Mouse (Mus musculus) cortical plate, adult 2 months (tissue): ENCODE data around the gene Pla2g4a. TPM values are rescaled to one million over a fixed set of nuclear protein-coding genes. Genes with fewer than 3 reads are reported as not detected.

Source experiments
- H3K27ac ChIP-seq: fragments of 200-500 bp; 2 replicates; pipeline ENCODE4 v1.5.1; 2012; ENCODE audit warnings: low read length, control low read depth, inconsistent platforms; ENCODE audit not compliant: insufficient read depth
- H3K4me1 ChIP-seq: fragments of 200-500 bp; 2 replicates; pipeline ENCODE4 v1.6.1; 2011; ENCODE audit warnings: low read length; ENCODE audit not compliant: control insufficient read depth, insufficient read depth
- H3K4me3 ChIP-seq: fragments of 200-500 bp; 2 replicates; pipeline ENCODE4 v1.5.1; 2011; ENCODE audit warnings: mild to moderate bottlenecking, low read length, control low read depth; ENCODE audit not compliant: insufficient read depth
- CTCF ChIP-seq: fragments of 200-500 bp; IDR thresholded peaks from 2 replicates; pipeline ENCODE4 v1.5.1; 2011; ENCODE audit warnings: mild to moderate bottlenecking, control low read depth, low read length; ENCODE audit not compliant: insufficient read depth; ENCODE audit errors: extremely low read depth
- POLR2A ChIP-seq: fragments of 200-500 bp; IDR thresholded peaks from 2 replicates; pipeline ENCODE4 v1.6.1; 2011; ENCODE audit warnings: mild to moderate bottlenecking, low read length, control low read depth; ENCODE audit not compliant: insufficient read depth; ENCODE audit errors: extremely low read depth
- polyA plus RNA-seq: library from polyadenylated mRNA; depleted of rRNA; stranded (reverse); fragments of >200 nt; gene quantifications from 2 replicates; pipeline ENCODE4 v1.2.3, GENCODE M21; 2012

The Pla2g4a gene
- polyA plus RNA-seq, 1 experiment: 4.6 TPM

DNA sequence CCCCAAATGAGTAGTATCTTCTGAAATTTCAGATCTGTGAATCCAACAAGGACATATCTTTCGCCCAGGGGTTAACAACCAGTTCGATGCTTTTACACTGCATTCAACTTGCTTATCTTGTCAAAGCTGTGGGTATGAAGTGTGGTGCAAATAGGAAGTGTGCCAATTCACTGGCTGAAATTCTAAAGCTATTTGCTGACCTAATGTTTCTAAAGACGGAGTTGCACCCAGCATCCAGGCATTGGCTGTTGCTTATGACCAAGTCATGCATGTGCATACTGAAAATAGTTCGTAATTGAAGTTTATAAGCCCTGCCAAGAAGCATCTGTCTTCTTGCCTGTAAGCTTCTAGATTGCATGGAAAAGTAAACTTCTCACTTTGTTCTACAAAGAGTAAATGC is 5.6 kb downstream of the Pla2g4a start:
- Histone ChIP-seq H3K4me3 (no peak overlapping the region), H3K27ac (no peak overlapping the region), H3K4me1 (no peaks in the 10 kb centered on the region)
- TF ChIP-seq POLR2A: no peak
- TF ChIP-seq CTCF: no peak

DNA sequence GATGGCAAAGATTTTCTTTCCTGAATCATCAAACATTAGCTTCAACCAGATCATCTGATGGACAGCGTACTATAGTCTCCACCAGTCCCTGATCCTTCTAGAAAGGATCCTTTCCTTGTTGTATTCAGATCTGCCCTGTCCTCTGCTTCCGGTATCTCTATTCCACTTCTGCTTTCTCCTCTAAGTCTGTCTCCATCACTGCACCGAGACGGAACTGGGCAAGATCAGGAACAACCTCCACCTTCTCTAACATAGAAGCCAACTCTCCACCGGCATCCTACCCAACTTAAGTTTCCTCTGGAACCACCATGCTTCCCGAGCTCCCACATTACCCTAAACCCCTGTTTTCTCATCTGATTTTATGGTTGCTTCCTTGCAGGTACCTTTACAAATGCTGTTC is 7.1 kb downstream of the Pla2g4a start:
- Histone ChIP-seq H3K27ac (no peak overlapping the region), H3K4me3 (no peak overlapping the region), H3K4me1 (no peaks in the 10 kb centered on the region)
- no peak for TF ChIP-seq POLR2A
- TF ChIP-seq CTCF: no peak

DNA sequence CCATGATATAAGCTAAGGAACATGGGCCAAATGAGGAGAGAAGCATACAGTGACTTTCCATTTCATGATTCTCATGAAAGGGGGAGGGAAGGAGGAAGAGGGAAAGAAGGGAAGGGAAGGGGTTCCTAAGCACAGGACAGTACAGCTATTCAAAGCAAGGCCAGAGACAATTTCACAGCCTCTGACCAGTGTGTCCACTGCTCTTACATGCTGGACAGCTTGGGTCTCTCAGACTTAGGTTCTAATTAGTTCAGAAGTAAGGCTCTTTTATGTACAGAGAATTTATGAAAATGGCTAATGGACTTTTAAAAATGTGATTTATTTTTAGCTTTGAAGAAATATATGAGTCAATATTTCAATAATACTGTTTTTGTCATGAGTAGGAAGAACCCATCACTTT is 9.0 kb downstream of the Pla2g4a start:
- TF ChIP-seq POLR2A (no peak), CTCF (no peak)
- H3K4me1 ChIP-seq: no peaks in the 10 kb centered on the region
- H3K27ac ChIP-seq: no peak overlapping the region
- H3K4me3 ChIP-seq: no peak overlapping the region

DNA sequence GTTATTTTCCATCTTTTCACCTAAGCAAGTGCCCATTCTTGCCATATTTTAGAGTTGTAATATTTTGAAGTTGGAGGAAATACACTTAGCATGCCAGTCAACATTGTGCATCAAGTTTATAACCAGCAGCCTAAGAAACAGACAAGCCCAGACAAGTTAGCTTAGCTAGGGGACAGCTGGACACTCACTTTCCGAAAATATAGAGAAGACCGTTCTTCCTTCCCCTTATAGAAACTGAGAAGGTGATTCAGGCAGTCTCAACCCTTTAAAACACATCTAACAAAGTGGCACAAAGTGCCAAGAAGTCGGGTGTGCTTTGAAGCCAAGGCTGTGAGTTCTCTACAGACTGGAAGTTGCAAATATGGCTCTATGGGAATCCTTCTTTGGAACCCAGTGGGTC is 10.4 kb downstream of the Pla2g4a start:
- no peak for TF ChIP-seq CTCF
- TF ChIP-seq POLR2A: no peak
- no peak overlapping the region for H3K4me3 ChIP-seq
- no peak overlapping the region for H3K27ac ChIP-seq
- no peaks in the 10 kb centered on the region for H3K4me1 ChIP-seq

DNA sequence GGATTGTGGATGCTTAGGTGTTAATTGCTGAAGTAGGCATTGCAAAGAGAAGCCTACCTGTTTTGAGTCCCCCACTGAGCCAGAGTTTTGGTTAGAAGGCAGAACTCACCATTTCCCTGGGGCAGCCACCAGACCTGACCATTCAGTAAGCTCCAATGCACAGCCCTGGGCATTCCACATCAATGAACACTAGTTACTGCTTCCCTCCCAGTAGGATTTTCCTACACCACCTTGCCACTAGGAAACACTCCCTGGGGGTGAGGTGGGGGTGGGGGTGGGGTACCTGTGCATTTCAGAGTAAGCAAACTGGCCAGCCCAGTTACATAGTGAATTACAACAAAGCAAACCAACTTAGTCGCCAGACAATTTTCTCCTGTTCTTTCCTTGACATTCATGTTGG is 10.8 kb downstream of the Pla2g4a start:
- Histone ChIP-seq H3K27ac (no peak overlapping the region), H3K4me3 (no peak overlapping the region), H3K4me1 (no peaks in the 10 kb centered on the region)
- TF ChIP-seq POLR2A (no peak), CTCF (no peak)

DNA sequence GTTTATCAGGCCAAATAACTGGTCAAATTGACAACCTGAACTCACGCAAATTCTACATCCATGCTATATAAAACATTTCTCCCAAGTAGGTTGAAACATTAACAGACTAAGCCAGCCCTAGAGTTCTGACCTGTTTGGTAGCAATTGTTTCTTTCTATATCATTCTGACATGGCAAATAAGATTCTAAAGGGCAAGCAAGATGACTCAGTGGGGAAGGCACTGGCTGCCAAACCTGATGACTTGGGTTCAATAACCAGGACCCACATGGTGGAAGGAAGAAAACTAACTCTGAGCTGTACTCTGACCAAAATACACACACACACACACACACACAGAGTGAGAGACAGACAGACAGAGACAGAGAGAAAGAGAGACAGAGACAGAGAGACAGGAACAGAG is 11.8 kb downstream of the Pla2g4a start:
- TF ChIP-seq CTCF: no peak
- TF ChIP-seq POLR2A: no peak
- Histone ChIP-seq H3K4me3 (no peak overlapping the region), H3K4me1 (no peaks in the 10 kb centered on the region), H3K27ac (no peak overlapping the region)

DNA sequence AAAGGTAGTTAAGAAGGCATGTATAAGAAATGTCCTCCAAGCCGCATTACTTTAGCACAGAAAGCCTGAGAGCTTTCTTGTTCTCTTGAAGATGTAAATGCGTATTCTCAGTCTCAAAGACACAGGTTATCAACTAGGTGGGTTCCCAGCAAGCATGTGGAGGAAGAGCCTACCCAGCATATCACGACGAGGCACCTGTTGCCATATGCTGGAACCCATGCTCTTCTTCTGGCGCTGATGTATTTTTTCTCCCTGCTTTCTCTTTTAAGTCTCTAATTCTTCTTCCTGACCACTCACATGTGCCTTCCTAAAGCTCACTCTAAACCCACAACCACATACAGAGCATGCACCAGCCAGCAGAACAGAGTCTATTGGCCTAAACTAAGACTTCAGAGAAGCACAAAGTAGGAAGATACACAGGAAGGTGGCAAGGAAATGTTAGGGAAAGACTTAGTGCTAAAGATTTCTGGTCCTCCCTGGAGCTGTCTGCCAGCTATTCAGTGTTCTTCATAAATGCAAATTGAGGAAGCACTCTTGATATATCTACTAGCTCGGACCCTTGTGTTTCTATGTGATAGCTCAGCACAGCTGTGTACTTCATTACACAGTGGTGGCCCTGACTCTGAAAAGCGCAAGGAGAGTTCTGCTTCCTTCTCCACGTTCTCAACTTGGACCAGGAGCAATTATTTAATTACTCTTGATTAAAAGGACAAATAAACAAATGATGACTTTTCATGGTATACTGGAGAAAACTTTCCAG is 12.8 kb downstream of the Pla2g4a start:
- Histone ChIP-seq H3K4me1 (no peaks in the 10 kb centered on the region), H3K4me3 (no peak overlapping the region), H3K27ac (no peak overlapping the region)
- TF ChIP-seq POLR2A (no peak), CTCF (no peak)

DNA sequence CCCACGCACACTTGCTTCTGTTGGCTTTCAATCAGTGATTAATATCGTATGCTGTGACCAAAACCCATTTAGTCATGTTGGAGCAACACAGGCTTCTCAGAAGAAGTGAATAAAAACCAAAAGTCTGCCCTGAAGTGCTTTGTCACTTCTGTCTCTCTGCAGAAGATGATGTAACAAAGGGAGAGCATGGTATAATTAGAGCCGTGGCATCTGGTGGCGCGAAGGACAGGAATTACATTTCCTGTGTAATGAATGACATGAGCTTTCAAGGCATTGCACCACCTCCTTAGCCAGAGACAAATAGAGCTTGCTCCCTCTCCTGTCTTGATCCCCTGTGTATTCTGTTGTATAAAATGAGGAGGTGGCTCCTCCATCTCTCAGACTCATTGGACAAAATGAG is 14.1 kb downstream of the Pla2g4a start:
- TF ChIP-seq POLR2A: no peak
- TF ChIP-seq CTCF: no peak
- no peaks in the 10 kb centered on the region for H3K4me1 ChIP-seq
- no peak overlapping the region for H3K27ac ChIP-seq
- H3K4me3 ChIP-seq: no peak overlapping the region

DNA sequence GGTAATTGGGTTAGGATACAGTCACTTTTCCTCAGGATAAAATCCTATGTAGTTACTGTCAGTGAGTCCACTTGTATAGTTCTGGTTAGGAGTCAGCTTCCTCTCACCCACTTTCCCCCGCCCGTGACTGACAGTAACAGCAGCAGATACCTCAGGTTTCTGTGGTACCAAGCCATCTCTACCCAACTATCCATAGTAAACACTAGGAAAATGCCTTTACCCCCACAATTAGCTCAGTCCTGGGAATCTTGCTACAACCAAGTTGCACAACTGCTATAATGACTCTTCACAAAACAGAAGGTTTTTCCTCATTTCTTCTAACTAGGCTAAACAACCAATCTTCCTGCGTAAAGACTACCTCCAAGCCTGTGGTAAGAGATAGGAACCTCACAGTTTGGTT is 14.7 kb downstream of the Pla2g4a start:
- H3K27ac ChIP-seq: no peak overlapping the region
- H3K4me1 ChIP-seq: no peaks in the 10 kb centered on the region
- TF ChIP-seq CTCF: no peak
- no peak for TF ChIP-seq POLR2A
- H3K4me3 ChIP-seq: no peak overlapping the region

DNA sequence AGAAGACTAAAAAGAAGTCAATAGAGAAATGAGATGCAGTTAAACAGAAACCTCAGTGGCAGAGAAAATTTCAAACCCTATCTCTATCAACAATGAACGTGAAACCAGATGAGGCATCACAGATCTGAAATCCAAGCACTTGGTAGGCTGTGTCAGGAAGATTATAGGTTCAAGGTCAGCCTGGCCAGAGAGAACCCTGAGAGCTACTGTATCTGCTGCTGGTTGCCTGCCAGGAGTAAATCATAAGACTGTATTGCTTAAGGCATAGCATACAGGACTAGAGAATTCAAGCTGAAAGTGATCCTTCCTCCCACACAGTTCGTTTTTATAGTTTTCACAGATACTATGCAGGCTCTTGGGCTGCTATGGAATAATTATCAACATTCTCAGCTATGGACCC is 17.5 kb downstream of the Pla2g4a start:
- no peaks in the 10 kb centered on the region for H3K4me1 ChIP-seq
- TF ChIP-seq CTCF: no peak
- no peak for TF ChIP-seq POLR2A
- H3K4me3 ChIP-seq: no peak overlapping the region
- no peak overlapping the region for H3K27ac ChIP-seq

DNA sequence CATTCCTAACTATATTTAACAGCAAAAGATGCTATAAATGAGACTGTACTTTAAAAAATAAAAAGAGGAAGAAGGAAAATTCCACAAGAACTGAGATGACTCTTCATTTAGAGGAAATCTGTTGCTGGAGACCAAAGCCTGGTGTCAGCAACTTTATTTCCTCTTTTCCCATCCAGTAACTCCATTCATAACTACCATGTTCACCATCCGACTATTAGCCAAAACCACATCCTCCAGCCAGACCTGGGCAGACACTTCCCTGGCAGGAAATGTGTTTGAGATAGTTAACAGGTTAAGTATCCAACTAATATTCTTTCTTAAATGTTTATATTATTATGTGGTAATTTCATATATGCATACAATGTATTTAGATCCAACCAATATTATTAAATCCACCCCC is 20.8 kb downstream of the Pla2g4a start:
- Histone ChIP-seq H3K27ac (no peak overlapping the region), H3K4me3 (no peak overlapping the region), H3K4me1 (no peaks in the 10 kb centered on the region)
- no peak for TF ChIP-seq CTCF
- no peak for TF ChIP-seq POLR2A
